Mouse (Mus musculus): Measurements from ENCODE around the gene 2310007B03Rik. TPM values are rescaled to one million over a fixed set of nuclear protein-coding genes. Genes with fewer than 3 reads are reported as not detected.
A peak's percentile ranks its signal among the peaks of the same experiment; 100 is the strongest.

Gene 2310007B03Rik
- polyA plus RNA-seq, 1 experiment from 2014 or later, result 0.13 TPM

GRCm38 (mm10) chr1:93130242-93130983 is 30.3 kb downstream of the 2310007B03Rik start:
- no peak for ATAC-seq (ENCODE audit: insufficient read depth)
- H3K4me1 ChIP-seq (replicated peaks), result 0 out of 2 replicates have a peak, but pooled peaks cover 3% of the 10 kb centered on the region
- no peaks in the 10 kb centered on the region for H3K36me3 ChIP-seq (replicated peaks)
- H3K9ac ChIP-seq, result no peak overlapping the region
- no peak overlapping the region for H3K27ac ChIP-seq (replicated peaks)
- H3K4me2 ChIP-seq, result no peak overlapping the region
- no peaks in the 10 kb centered on the region for H3K9me3 ChIP-seq (replicated peaks)
- 47% methylated on average over 10 of the region's 10 CpGs for WGBS (ENCODE audit: insufficient replicate concordance)
- no peaks in the 10 kb centered on the region; the same call in 1 of the 2 replicates for H3K27me3 ChIP-seq
- H3K4me3 ChIP-seq (replicated peaks), result no peak overlapping the region

GRCm38 (mm10) chr1:93128710-93129349 is 31.9 kb downstream of the 2310007B03Rik start:
- 25% methylated on average over 6 of the region's 6 CpGs for WGBS (ENCODE audit: insufficient replicate concordance)

GRCm38 (mm10) chr1:93128209-93128608 is 32.5 kb downstream of the 2310007B03Rik start:
- H3K9me3 ChIP-seq (replicated peaks), result no peaks in the 10 kb centered on the region
- H3K27me3 ChIP-seq, result no peaks in the 10 kb centered on the region; the same call in 1 of the 2 replicates
- H3K9ac ChIP-seq, result no peak overlapping the region
- no peak overlapping the region for H3K4me2 ChIP-seq
- 55% methylated on average over 8 of the region's 8 CpGs for WGBS (ENCODE audit: insufficient replicate concordance)
- peaks cover 12% of the 10 kb centered on the region; the same call in 1 of the 2 replicates for H3K4me1 ChIP-seq (replicated peaks)
- H3K4me3 ChIP-seq (replicated peaks), result no peak overlapping the region
- no peak for ATAC-seq (ENCODE audit: insufficient read depth)
- H3K27ac ChIP-seq (replicated peaks), result no peak overlapping the region
- H3K36me3 ChIP-seq (replicated peaks), result no peaks in the 10 kb centered on the region

More at GRCm38 (mm10) chr1:93128710-93129349, 31.9 kb downstream of the 2310007B03Rik start:
- Histone ChIP-seq H3K4me3 (replicated peaks) (no peak overlapping the region), H3K9ac (no peak overlapping the region), H3K9me3 (replicated peaks) (no peaks in the 10 kb centered on the region), H3K27ac (replicated peaks) (no peak overlapping the region), H3K4me1 (replicated peaks) (peaks cover 9% of the 10 kb centered on the region; the same call in 1 of the 2 replicates), H3K27me3 (no peaks in the 10 kb centered on the region; the same call in 1 of the 2 replicates), H3K4me2 (no peak overlapping the region), H3K36me3 (replicated peaks) (no peaks in the 10 kb centered on the region)
- ATAC-seq (ENCODE audit: insufficient read depth), result no peak

GRCm38 (mm10) chr1:93125256-93125655 is 35.5 kb downstream of the 2310007B03Rik start:
- Histone ChIP-seq H3K9ac (no peak overlapping the region), H3K27ac (replicated peaks) (no peak overlapping the region)
- WGBS (ENCODE audit: insufficient replicate concordance), result 25% methylated on average over 5 of the region's 5 CpGs

GRCm38 (mm10) chr1:93124066-93124465 is 36.7 kb downstream of the 2310007B03Rik start:
- Histone ChIP-seq H3K27me3 (no peaks in the 10 kb centered on the region), H3K36me3 (replicated peaks) (no peaks in the 10 kb centered on the region)
- 51% methylated on average over 8 of the region's 8 CpGs for WGBS (ENCODE audit: insufficient replicate concordance)

More at GRCm38 (mm10) chr1:93125256-93125655, 35.5 kb downstream of the 2310007B03Rik start:
- Histone ChIP-seq H3K4me1 (replicated peaks) (peaks cover 12% of the 10 kb centered on the region; the same call in 1 of the 2 replicates), H3K4me3 (replicated peaks) (no peak overlapping the region), H3K4me2 (no peak overlapping the region), H3K36me3 (replicated peaks) (no peaks in the 10 kb centered on the region), H3K27me3 (no peaks in the 10 kb centered on the region), H3K9me3 (replicated peaks) (no peaks in the 10 kb centered on the region)
- no peak for ATAC-seq (ENCODE audit: insufficient read depth)

GRCm38 (mm10) chr1:93123179-93123854 is 37.4 kb downstream of the 2310007B03Rik start:
- Histone ChIP-seq H3K9me3 (replicated peaks) (no peaks in the 10 kb centered on the region), H3K4me3 (replicated peaks) (no peak overlapping the region), H3K27me3 (no peaks in the 10 kb centered on the region), H3K27ac (replicated peaks) (no peak overlapping the region), H3K4me2 (no peak overlapping the region), H3K36me3 (replicated peaks) (no peaks in the 10 kb centered on the region), H3K4me1 (replicated peaks) (peaks cover 12% of the 10 kb centered on the region; the same call in 1 of the 2 replicates), H3K9ac (no peak overlapping the region)
- no peak for ATAC-seq (ENCODE audit: insufficient read depth)
- 54% methylated on average over 11 of the region's 11 CpGs for WGBS (ENCODE audit: insufficient replicate concordance)

More at GRCm38 (mm10) chr1:93124066-93124465, 36.7 kb downstream of the 2310007B03Rik start:
- Histone ChIP-seq H3K27ac (replicated peaks) (no peak overlapping the region), H3K4me2 (no peak overlapping the region), H3K9me3 (replicated peaks) (no peaks in the 10 kb centered on the region), H3K4me3 (replicated peaks) (no peak overlapping the region), H3K4me1 (replicated peaks) (peaks cover 12% of the 10 kb centered on the region; the same call in 1 of the 2 replicates), H3K9ac (no peak overlapping the region)
- ATAC-seq (ENCODE audit: insufficient read depth), result no peak

GRCm38 (mm10) chr1:93118816-93119215 is 41.9 kb downstream of the 2310007B03Rik start:
- Histone ChIP-seq H3K4me2 (no peak overlapping the region), H3K36me3 (replicated peaks) (no peaks in the 10 kb centered on the region), H3K9me3 (replicated peaks) (no peaks in the 10 kb centered on the region), H3K27me3 (peaks cover 7% of the 10 kb centered on the region; the same call in 1 of the 2 replicates), H3K9ac (no peak overlapping the region), H3K4me3 (replicated peaks) (no peak overlapping the region), H3K4me1 (replicated peaks) (peaks cover 4% of the 10 kb centered on the region; the same call in 1 of the 2 replicates), H3K27ac (replicated peaks) (no peak overlapping the region)
- ATAC-seq (ENCODE audit: insufficient read depth), result no peak
- 29% methylated on average over 4 of the region's 4 CpGs for WGBS (ENCODE audit: insufficient replicate concordance)

GRCm38 (mm10) chr1:93115471-93115870 is 45.3 kb downstream of the 2310007B03Rik start:
- Histone ChIP-seq H3K27ac (replicated peaks) (no peak overlapping the region), H3K36me3 (replicated peaks) (no peaks in the 10 kb centered on the region), H3K9me3 (replicated peaks) (no peaks in the 10 kb centered on the region), H3K4me1 (replicated peaks) (no peaks in the 10 kb centered on the region), H3K4me3 (replicated peaks) (no peak overlapping the region; the same call in 1 of the 2 replicates), H3K27me3 (peaks cover 7% of the 10 kb centered on the region; the same call in 1 of the 2 replicates), H3K4me2 (peak overlapping the region; percentile 31), H3K9ac (no peak overlapping the region)
- 21% methylated on average over 13 of the region's 13 CpGs for WGBS (ENCODE audit: insufficient replicate concordance)
- ATAC-seq (ENCODE audit: insufficient read depth), result no peak

GRCm38 (mm10) chr1:93114713-93115463 is 45.9 kb downstream of the 2310007B03Rik start:
- no peak overlapping the region; the same call in 1 of the 2 replicates for H3K4me3 ChIP-seq (replicated peaks)
- no peak overlapping the region for H3K9ac ChIP-seq
- H3K4me2 ChIP-seq, result peak overlapping the region; percentile 31
- 26% methylated on average over 21 of the region's 21 CpGs for WGBS (ENCODE audit: insufficient replicate concordance)
- no peak overlapping the region for H3K27ac ChIP-seq (replicated peaks)
- ATAC-seq (ENCODE audit: insufficient read depth), result 0 out of 2 replicates have a peak, but pooled peaks have one; percentile 31
- no peaks in the 10 kb centered on the region for H3K4me1 ChIP-seq (replicated peaks)
- H3K9me3 ChIP-seq (replicated peaks), result no peaks in the 10 kb centered on the region
- peaks cover 7% of the 10 kb centered on the region; the same call in 1 of the 2 replicates for H3K27me3 ChIP-seq
- H3K36me3 ChIP-seq (replicated peaks), result no peaks in the 10 kb centered on the region

GRCm38 (mm10) chr1:93102700-93103099 is 58.0 kb downstream of the 2310007B03Rik start:
- Histone ChIP-seq H3K4me2 (no peak overlapping the region), H3K9ac (no peak overlapping the region), H3K4me1 (replicated peaks) (peaks cover 7% of the 10 kb centered on the region; the same call in 1 of the 2 replicates), H3K27me3 (peaks cover 54% of the 10 kb centered on the region), H3K27ac (replicated peaks) (no peak overlapping the region), H3K36me3 (replicated peaks) (no peaks in the 10 kb centered on the region), H3K4me3 (replicated peaks) (no peak overlapping the region), H3K9me3 (replicated peaks) (no peaks in the 10 kb centered on the region)
- ATAC-seq (ENCODE audit: insufficient read depth), result no peak
- WGBS (ENCODE audit: insufficient replicate concordance), result 55% methylated on average over 7 of the region's 7 CpGs

Data from liver, embryonic 15.5 days (tissue).